Comparison of ENCODE assay signal across 8 mouse cellular contexts in the genomic region with DNA sequence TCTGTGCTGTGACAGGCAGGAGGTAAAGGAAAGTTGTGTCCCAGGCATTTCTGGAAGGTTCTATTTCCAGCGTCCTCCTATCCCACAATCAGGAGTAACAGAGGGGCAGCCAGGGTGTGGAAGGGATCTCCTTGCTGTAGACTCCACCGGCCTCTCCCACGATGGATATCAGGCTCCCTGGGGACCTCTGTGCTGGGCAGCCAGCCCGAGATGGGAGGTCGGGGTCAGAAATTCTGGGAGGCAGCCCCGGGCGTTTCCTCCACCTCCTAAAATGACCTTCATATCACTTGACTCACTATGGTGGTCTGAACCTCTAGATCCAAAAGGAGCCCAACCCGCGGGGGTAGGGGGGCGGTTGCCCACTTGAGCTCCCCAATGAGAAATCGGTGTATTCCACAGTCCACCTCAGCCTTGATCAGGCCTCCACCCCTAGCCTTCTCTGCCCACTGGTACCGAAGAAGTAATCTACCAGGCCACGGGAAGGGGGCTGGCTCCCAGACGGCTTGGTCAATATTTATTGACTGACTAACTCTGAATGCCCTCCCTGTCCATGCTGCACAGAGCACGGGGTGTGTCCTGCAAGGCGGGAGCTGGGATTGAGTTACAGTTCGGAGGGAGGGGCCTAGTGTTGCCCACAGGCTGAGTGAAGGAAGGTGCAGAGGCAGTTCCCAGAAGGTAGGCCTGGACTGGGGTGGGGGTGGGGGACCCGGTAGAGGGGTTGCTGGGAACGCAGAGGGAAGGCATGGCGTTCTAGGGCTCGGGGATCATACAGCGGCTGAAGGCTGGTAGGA. TPM values are rescaled to one million over a fixed set of nuclear protein-coding genes. Genes with fewer than 3 reads are reported as not detected.
DNase-seq lines count a peak whose midpoint lies in the region; ATAC-seq and TF ChIP-seq lines count a peak whose summit lies in the region.

A gene (plus strand): TSS at position 625 of the 791 bp plus-strand sequence.

- H3K4me3 ChIP-seq in hindbrain, embryonic 11.5 days (ENCODE audit: low read depth, low read length): peak within 1 kb of the TSS; percentile 27
- peak within 1 kb of the TSS; percentile 49 for H3K4me3 ChIP-seq in limb, embryonic 14.5 days (replicated peaks; ENCODE audit: low read length)
- no peak within 1 kb of the TSS; the same call in 1 of the 2 replicates for H3K4me3 ChIP-seq in midbrain, embryonic 16.5 days (ENCODE audit: low read depth, low read length)

- H3K4me1 ChIP-seq in hindbrain, embryonic 11.5 days (replicated peaks; ENCODE audit: control insufficient read depth, insufficient read depth, low read length): peaks cover 3% of the 10 kb centered on the region; the same call in 1 of the 2 replicates
- H3K4me1 ChIP-seq in limb, embryonic 14.5 days (ENCODE audit: control insufficient read depth, insufficient read depth, low read length): peaks cover 10% of the 10 kb centered on the region
- H3K4me1 ChIP-seq in midbrain, embryonic 16.5 days (ENCODE audit: control insufficient read depth, insufficient read depth, low read length): peaks cover 6% of the 10 kb centered on the region; the same call in 1 of the 2 replicates

- peak within 1 kb of the TSS; percentile 50 for H3K4me2 ChIP-seq in hindbrain, embryonic 11.5 days (replicated peaks; ENCODE audit: low read depth, low read length)
- peak within 1 kb of the TSS; percentile 87 for H3K4me2 ChIP-seq in limb, embryonic 14.5 days (replicated peaks; ENCODE audit: low read depth, low read length, severe bottlenecking)
- peak within 1 kb of the TSS; percentile 44 for H3K4me2 ChIP-seq in midbrain, embryonic 16.5 days (ENCODE audit: low read length)

- peaks cover 6% of the 10 kb centered on the region for H3K27me3 ChIP-seq in hindbrain, embryonic 11.5 days (ENCODE audit: control insufficient read depth, insufficient read depth, low read length)
- H3K27me3 ChIP-seq in limb, embryonic 14.5 days (ENCODE audit: control insufficient read depth, insufficient read depth, low read length): no peaks in the 10 kb centered on the region
- H3K27me3 ChIP-seq in midbrain, embryonic 16.5 days (ENCODE audit: control insufficient read depth, insufficient read depth, low read depth, low read length): peaks cover 12% of the 10 kb centered on the region; the same call in 1 of the 2 replicates

- peak; percentile 31; the same call in 1 of the 2 replicates for TF ChIP-seq POLR2A in limb, embryonic 14.5 days (IDR thresholded peaks at IDR 0.05; ENCODE audit: borderline replicate concordance, extremely low read depth, insufficient read depth, insufficient read length)

- no peak within 1 kb of the TSS for H3K27ac ChIP-seq in hindbrain, embryonic 11.5 days (ENCODE audit: low read depth, low read length)
- peak within 1 kb of the TSS; percentile 62 for H3K27ac ChIP-seq in limb, embryonic 14.5 days (replicated peaks; ENCODE audit: low read depth, low read length)
- no peak within 1 kb of the TSS for H3K27ac ChIP-seq in midbrain, embryonic 16.5 days (ENCODE audit: low read length)

- H3K9ac ChIP-seq in hindbrain, embryonic 11.5 days (ENCODE audit: low read depth, low read length): peak within 1 kb of the TSS; percentile 31; the same call in 1 of the 2 replicates
- H3K9ac ChIP-seq in limb, embryonic 14.5 days (ENCODE audit: low read depth, low read length, severe bottlenecking): peak within 1 kb of the TSS; percentile 65
- peak within 1 kb of the TSS; percentile 44; the same call in 1 of the 2 replicates for H3K9ac ChIP-seq in midbrain, embryonic 16.5 days (ENCODE audit: low read depth, low read length)

- DNase-seq in adrenal gland, adult 2 months: peak; percentile 40
- no peak for DNase-seq in adrenal gland, postnatal 4 days (ENCODE audit: low spot score in 2 of 2)
- DNase-seq in embryo, embryonic 10 days (ENCODE audit: low spot score): peak; percentile 90
- peak; percentile 59 for DNase-seq in hindbrain, embryonic 11.5 days (ENCODE audit: low spot score)
- DNase-seq in limb, embryonic 14.5 days (ENCODE audit: low spot score): peak; percentile 53
- no peak for DNase-seq in cerebellum, postnatal 36 days
- no peak for DNase-seq in cerebellum, adult 9-11 months

- ATAC-seq in hindbrain, embryonic 11.5 days (ENCODE audit: low FRiP score): peak; percentile 82
- peak; percentile 91 for ATAC-seq in limb, embryonic 14.5 days (ENCODE audit: low FRiP score, low read depth)
- ATAC-seq in midbrain, embryonic 16.5 days: no peak

- H3K9me3 ChIP-seq in hindbrain, embryonic 11.5 days (ENCODE audit: control insufficient read depth, low read length): no peaks in the 10 kb centered on the region
- no peaks in the 10 kb centered on the region for H3K9me3 ChIP-seq in limb, embryonic 14.5 days (ENCODE audit: control insufficient read depth, low read length)
- no peaks in the 10 kb centered on the region for H3K9me3 ChIP-seq in midbrain, embryonic 16.5 days (replicated peaks; ENCODE audit: control insufficient read depth, low read length, poor library complexity, severe bottlenecking)

- WGBS in hindbrain, embryonic 11.5 days: 17% methylated on average over 22 of the region's 22 CpGs
- WGBS in limb, embryonic 14.5 days: 17% methylated on average over 22 of the region's 22 CpGs
- 17% methylated on average over 22 of the region's 22 CpGs for WGBS in midbrain, embryonic 16.5 days

- H3K36me3 ChIP-seq in hindbrain, embryonic 11.5 days (ENCODE audit: control insufficient read depth, insufficient read depth, low read length): no peaks in the 10 kb centered on the region
- H3K36me3 ChIP-seq in limb, embryonic 14.5 days (ENCODE audit: control insufficient read depth, insufficient read depth, low read length): no peaks in the 10 kb centered on the region
- no peaks in the 10 kb centered on the region for H3K36me3 ChIP-seq in midbrain, embryonic 16.5 days (ENCODE audit: control insufficient read depth, insufficient read depth, low read length)

RNA-seq across cellular contexts. Expression of the gene that starts here (rescaled TPM):
- 1 to 10 TPM; 1.5 to 2.0 TPM for total RNA-seq in adrenal gland, adult 2 months (2021)
- polyA plus RNA-seq in adrenal gland, adult 2 months (2012; rRNA removed): 3.4 and 4.2 TPM in 2 replicates
- total RNA-seq in adrenal gland, postnatal 4 days (2021): 10 to 100 TPM in 1 of 2 experiments, 1 to 10 TPM in 1; 3.2 to 10.1 TPM
- polyA plus RNA-seq in hindbrain, embryonic 11.5 days (2014; fragmentation: Nextera tagmentation; extraction: Ambion mirVana): 7.5 and 8.8 TPM in 2 replicates
- polyA plus RNA-seq in limb, embryonic 14.5 days (2012; rRNA removed): 49.8 and 68.2 TPM in 2 replicates
- polyA plus RNA-seq in limb, embryonic 14.5 days (2014; fragmentation: Nextera tagmentation; extraction: Ambion mirVana): 25.2 and 29.0 TPM in 2 replicates
- polyA plus RNA-seq in midbrain, embryonic 16.5 days (2015; fragmentation: Nextera tagmentation; extraction: Ambion mirVana): 2.9 and 3.7 TPM in 2 replicates

Comparison
In these comparisons a context has a peak if more than half of its experiments do, and no peak if none do; other contexts are left out.
1. DNase-seq: peak in adrenal gland, adult 2 months (single experiment), embryo, embryonic 10 days (single experiment), hindbrain, embryonic 11.5 days (single experiment) and limb, embryonic 14.5 days (single experiment); none in adrenal gland, postnatal 4 days (0 of 2), cerebellum, postnatal 36 days (0 of 2) and cerebellum, adult 9-11 months (single experiment).
2. Peak in every context shown above with its lines, with median percentiles within 50 percentile points of each other: H3K4me2 ChIP-seq and H3K9ac ChIP-seq.